Mouse (Mus musculus) fibroblast of lung, adult 2 months (primary cell): ENCODE data around the gene Gpr152.
"Not testable (repeated sequence)": the region's sequence is repeated elsewhere in the genome, so short reads cannot be mapped to it uniquely, and the experiment has no call there.

Experiments
- DNase-seq: peaks from one replicate; pipeline ENCODE4 v3.0.0-alpha.2; 2011; ENCODE audit warnings: low read depth

The Gpr152 gene

DNA sequence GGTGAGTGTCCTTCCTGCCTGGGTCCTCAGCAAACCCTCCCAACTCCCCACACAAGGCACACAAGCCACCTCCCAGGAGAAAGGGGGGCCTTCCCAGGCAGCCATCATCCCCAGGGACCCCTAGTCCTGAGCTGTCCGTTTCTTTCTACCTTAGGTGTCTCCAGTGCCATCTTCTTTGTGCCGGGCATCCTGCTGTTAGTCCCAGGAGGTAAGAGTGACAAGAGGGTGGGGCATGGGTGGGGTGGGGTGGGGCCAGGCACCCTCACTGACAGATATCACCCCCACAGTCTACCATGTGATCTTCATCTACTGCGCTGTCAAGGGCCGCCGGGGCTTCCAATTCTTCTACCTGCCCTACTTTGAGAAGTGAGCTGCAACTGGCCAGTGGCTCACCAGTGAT lies 8.5 kb upstream of the Gpr152 start:
- DNase-seq: no peak

DNA sequence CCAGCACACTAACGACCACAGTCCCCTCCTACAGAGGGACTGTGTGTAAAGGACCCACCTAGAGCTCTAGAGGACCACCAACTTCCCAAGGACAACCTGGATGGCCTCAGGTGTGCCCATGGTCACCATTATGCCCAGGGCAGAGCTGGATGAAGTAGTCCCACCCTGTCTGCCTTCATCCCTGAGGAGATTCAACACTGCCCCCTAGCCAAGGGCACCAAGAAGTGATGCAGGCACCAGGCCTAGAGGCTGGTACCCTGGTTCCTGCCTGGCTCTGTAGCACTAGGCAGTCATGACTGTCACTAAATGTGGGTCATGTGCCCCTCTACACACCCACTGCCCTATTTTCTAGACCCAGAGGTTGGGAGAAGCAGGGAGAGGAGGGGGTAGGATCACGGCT lies 7.8 kb upstream of the Gpr152 start:
- no peak for DNase-seq

- no peak for DNase-seq
These were observed 5.2 kb upstream of the Gpr152 start for GRCm38 (mm10) chr19:4134354-4134753.

DNA sequence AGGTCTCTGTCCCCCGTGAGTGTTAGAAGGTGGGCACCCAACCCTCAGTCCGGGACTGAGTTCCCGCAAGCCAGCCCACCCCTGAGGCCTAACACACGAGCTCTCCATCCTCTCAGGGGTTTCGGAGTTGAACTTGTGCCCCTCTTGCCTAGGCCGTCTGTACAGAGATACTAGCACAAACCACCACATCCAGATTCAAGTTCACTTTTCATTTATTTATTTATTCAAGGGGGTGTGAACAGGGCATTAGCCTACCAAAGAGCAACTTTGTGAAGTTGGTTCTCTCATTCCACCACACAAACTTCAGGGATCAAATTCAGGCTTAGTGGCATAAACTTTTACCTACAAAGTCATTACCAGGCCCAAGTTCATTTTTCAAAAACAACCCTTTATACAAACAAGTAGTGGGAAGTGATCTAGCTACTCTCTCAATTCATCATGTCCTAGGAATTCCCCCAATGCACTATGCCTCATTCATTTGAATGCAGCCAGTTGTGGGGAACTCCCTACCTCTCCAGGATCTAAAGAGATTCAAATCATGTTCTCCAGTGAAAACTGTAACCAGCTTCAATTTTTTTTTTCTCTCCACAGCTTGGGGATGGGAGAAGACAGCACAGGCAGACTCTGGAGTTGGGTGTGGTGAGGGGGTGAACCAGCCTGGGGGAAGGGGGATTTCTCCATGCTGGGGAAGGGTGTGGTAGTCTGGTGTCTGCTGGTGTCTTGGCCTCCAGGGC lies 4.2 kb upstream of the Gpr152 start:
- DNase-seq: not testable (repeated sequence)

- DNase-seq: not testable (repeated sequence)
These were observed 3.6 kb upstream of the Gpr152 start for GRCm38 (mm10) chr19:4135963-4136345.

DNA sequence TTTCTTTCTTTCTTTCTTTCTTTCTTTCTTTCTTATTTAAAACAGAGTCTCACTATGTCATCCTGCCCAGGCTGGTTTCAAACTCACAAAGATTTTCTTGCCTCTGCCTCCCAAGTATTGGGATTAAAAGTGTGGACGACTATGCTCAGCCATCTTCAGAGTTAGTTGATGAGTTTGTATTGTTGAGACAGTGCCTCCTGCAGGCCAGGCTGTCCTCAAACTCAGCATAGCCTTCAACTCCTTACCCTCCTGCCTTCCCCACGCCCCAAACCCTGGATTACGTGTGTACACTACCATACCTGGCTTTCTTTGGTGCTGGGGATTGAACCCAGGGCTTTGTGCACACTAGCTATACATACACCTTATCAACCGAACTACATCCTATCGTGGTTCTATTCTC lies 3.1 kb upstream of the Gpr152 start:
- no peak for DNase-seq

DNA sequence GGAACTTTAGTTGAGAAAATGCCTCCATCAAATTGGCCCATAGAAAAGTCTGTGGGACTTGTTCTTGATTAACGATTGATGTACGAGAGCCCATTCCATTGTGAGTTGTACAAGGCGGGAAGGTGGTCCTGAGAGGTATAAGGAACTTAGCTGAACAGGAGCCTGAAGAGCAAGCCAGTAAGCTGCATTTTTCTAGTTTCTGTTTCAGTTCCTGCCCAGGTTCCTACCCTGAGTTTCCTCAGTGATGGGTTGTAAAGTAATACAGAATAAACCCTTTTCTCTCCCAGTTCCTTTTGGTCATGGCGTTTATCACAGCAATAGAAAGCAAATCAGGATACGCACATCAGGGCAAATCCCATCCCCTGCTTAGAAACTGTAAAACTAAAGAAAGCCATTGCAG lies 1.7 kb upstream of the Gpr152 start:
- DNase-seq: no peak

DNA sequence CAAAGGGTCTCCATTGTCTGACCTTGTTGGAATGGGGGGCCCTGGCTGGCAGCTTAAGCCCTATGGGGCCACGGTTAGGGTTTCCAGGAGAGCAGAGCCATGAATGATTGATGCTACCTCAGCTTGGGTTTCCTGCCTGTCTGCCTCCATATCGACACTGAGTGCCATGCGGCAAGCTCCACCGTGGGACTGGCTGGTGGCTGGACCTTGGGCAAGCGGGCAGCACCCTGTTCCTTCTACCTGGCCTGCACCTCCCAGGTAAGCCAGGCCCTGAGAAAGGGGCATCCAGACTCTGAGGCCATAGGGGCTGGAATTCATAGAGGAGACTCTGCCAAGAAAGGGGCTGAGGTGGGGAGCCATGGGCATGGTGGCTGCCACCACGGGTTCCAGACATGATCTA lies 560 bp downstream of the Gpr152 start:
- DNase-seq: no peak

DNA sequence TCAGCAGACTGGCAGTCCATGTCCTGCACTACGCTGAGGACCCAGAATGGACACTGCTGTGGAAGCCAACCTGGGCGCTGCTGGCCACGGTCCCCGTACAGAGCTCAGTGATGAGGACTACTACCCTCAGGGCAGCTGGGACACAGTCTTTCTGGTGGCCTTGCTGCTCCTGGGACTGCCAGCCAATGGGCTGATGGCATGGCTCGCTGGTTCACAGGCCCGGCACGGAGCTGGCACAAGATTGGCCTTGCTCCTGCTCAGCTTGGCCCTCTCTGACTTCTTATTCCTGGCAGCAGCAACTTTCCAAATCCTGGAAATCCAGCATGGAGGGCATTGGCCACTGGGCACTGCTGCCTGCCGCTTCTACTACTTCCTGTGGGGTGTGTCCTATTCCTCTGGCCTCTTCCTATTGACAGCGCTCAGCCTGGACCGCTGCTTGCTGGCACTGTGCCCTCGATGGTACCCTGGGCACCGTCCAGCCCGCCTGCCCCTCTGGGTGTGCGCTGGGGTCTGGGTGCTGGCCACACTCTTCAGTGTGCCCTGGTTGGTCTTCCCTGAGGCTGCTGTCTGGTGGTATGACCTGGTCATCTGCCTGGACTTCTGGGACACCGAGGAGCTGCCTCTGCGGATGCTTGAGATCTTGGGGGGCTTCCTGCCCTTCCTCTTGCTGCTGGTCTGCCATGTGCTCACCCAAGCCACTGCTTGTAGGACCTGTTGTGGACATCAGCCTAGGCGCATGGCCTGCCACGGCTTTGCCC lies 3.0 kb downstream of the Gpr152 start:
- DNase-seq: no peak

DNA sequence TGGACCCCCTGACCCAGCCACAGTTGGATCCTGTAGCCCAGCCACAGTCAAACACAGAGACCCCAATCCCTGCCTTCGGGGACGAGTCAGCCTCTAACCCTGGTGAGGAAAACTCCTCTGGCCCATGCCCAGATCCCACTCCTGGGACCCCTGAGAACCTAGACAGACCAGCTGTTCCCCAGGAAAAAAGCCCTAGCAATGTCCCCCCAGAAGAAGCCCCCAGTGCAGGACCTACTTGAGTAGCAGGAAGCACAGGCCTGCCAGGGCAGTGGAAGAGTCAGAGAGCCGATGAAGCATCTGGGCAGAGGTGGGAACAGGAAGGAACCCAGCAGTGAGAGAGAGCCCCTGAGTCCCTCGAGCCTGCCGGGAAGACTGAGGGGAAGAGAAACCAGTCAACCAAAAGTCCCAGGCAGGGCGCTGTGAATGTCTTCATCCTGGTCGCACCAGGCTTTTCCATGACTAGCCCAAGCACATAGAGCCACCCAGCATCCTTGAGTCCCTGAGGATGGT lies 4.2 kb downstream of the Gpr152 start, which contains the start of gene Cabp4:
Gene Cabp4 (minus strand): TSS at position 275 of the 510 bp plus-strand sequence.
- no peak for DNase-seq

GRCm38 (mm10) chr19:4144550-4145498 lies 5.2 kb downstream of the Gpr152 start:
- DNase-seq: no peak

- no peak for DNase-seq
These were observed 6.3 kb downstream of the Gpr152 start for GRCm38 (mm10) chr19:4145936-4146335.

DNA sequence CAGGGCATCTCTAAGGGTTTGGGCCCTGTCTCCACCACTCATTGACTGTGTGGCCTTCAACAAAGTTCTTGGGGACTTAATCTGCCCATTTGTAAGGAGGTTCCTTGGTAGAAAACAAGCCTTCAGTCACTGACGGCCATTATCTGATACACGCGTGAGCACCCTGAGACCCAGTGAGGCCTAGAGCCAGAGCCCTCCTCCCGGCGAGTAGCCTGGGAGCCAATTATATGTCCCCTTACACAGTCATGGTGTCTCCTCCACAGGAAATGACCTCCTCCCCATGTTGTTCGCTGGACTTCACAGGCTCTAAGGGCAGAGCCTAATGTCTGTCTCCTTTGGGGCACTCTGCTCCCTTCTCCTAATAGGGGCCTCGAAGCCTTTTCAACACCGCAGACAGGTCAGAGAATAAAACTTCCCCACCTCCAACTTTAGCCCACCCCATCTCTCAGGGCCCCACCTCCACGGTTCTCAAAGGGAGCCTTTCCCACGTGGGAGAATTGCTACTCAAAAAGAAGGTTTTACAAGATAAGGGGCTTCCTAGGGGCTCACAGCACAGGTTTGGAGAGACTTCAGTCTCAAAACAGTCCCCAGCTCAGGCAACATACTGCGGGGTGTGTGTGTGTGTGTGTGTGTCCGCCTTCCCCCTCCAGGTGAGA lies 6.9 kb downstream of the Gpr152 start:
- no peak for DNase-seq

DNA sequence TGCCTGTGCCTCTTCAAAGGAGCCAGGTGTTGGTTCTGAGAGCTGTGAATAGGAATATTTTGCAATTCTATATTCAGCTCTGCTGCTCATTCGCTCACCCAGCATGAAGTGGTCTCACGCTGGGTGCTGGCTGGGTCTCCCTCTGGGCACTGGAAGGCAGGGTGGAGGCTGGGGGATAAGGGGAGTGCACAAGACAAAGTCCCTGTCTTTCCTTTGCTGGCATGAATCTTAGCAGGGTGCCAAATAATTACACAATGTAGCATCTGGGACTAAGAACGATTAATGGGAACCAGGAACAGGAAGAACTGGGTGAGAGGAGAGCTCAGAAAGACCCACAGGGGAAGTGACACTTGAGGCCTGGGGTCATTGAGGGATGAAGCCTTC lies 7.4 kb downstream of the Gpr152 start:
- DNase-seq: no peak

- DNase-seq: no peak
These were observed 8.3 kb downstream of the Gpr152 start for GRCm38 (mm10) chr19:4147782-4148490.

DNA sequence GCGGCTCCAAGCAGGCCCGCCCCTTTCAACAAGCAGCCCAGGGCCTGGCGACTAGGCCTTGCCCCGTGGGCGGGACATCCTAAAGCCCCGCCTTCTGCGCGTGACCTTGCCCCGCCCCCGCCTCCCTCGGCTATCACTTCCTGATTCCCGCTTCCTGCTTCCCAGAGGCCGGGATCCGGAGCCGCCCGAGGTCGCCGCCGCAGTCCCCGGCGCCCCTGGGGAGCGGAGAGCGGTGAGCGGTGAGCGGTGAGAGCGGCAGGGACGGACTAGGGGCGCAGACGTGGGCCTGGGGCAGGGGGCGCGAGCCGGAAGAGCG lies 8.9 kb downstream of the Gpr152 start, which contains the start of gene Coro1b:
Gene Coro1b (plus strand): TSS at position 129 of the 316 bp plus-strand sequence.
- DNase-seq: peak; percentile 83

DNA sequence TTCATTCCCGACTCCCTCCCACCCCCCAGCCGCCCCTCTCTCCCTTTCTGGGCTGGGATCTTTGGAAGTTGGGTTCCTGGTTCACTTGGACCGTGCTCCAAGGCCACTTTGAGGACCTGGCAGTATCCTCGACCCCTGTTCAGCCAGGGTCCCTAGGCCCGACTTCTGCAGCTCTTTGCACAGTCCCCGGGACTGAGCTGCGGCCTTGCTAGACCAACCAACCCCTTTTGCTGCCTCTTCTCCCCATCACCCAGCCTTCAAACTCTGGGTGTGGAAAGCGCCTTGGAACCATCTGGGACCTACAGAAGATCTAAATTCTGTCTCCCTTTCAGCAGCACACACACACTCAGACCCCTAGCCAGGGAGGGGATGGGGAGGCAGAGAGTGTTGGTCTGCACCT lies 9.2 kb downstream of the Gpr152 start:
- no peak for DNase-seq

GRCm38 (mm10) chr19:4149283-4149682 lies 9.7 kb downstream of the Gpr152 start:
- no peak for DNase-seq

- DNase-seq: no peak
These were observed 10.3 kb downstream of the Gpr152 start for GRCm38 (mm10) chr19:4149764-4150461.
